Mouse (Mus musculus) layer of hippocampus, adult 2 months (tissue): ENCODE results near the gene Gdpgp1. TPM values are rescaled to one million over a fixed set of nuclear protein-coding genes. Genes with fewer than 3 reads are reported as not detected.
A peak's percentile ranks its signal among the peaks of the same experiment; 100 is the strongest.

Experiments
- DNase-seq, 2 experiments: peaks; one replicate each; pipeline ENCODE4 v3.0.0; 2022; ENCODE audit warnings: low spot score in 2 of 2
- H3K27ac ChIP-seq: fragments of 200-600 bp; 2 replicates; pipeline ENCODE4 v1.8.1; 2022
- H3K4me3 ChIP-seq: fragments of 200-600 bp; 2 replicates; pipeline ENCODE4 v1.8.1; 2022; ENCODE audit warnings: mild to moderate bottlenecking
- CTCF ChIP-seq: fragments of 200-600 bp; conservative IDR thresholded peaks from 2 replicates; pipeline ENCODE4 v1.8.1; 2022; ENCODE audit warnings: antibody characterized with exemption, mild to moderate bottlenecking, moderate library complexity
- total RNA-seq, 2 experiments: library from RNA; stranded (reverse); gene quantifications; 2 replicates each; pipeline ENCODE4 v1.2.3; 2021

Gdpgp1 gene
- total RNA-seq, 2 experiments from 2014 or later = 6.1 to 6.8 TPM

GRCm38 (mm10) chr7:80214459-80214858 lies 18.2 kb upstream of the Gdpgp1 start:
- 0 out of 2 replicates have a peak overlapping the region, but pooled peaks have one; percentile 72 for H3K27ac ChIP-seq
- DNase-seq = no peak
- H3K4me3 ChIP-seq = no peak overlapping the region
- no peak for TF ChIP-seq CTCF

- peak; percentile 53 to 82 for DNase-seq
- peak overlapping the region; percentile 72; the same call in 1 of the 2 replicates for H3K27ac ChIP-seq
- H3K4me3 ChIP-seq = no peak overlapping the region
- peak; percentile 98 for TF ChIP-seq CTCF
Measured at GRCm38 (mm10) chr7:80215398-80215797, 17.3 kb upstream of the Gdpgp1 start.

- peak overlapping the region; percentile 72 for H3K27ac ChIP-seq
- TF ChIP-seq CTCF = peak; percentile 66
- H3K4me3 ChIP-seq = no peak overlapping the region
- peak; percentile 50 to 53 for DNase-seq
Measured at GRCm38 (mm10) chr7:80216566-80216965, 16.1 kb upstream of the Gdpgp1 start.

GRCm38 (mm10) chr7:80218666-80219065 lies 14.0 kb upstream of the Gdpgp1 start:
- H3K27ac ChIP-seq = no peak overlapping the region
- TF ChIP-seq CTCF = no peak
- DNase-seq = no peak
- no peak overlapping the region for H3K4me3 ChIP-seq

GRCm38 (mm10) chr7:80220237-80220797 lies 12.3 kb upstream of the Gdpgp1 start:
- no peak for DNase-seq
- H3K4me3 ChIP-seq = no peak overlapping the region
- H3K27ac ChIP-seq = no peak overlapping the region
- TF ChIP-seq CTCF = no peak

- no peak overlapping the region for H3K27ac ChIP-seq
- H3K4me3 ChIP-seq = no peak overlapping the region
- no peak for DNase-seq
- no peak for TF ChIP-seq CTCF
Measured at GRCm38 (mm10) chr7:80221179-80221750, 11.4 kb upstream of the Gdpgp1 start.

GRCm38 (mm10) chr7:80227065-80227464 lies 5.6 kb upstream of the Gdpgp1 start:
- Histone ChIP-seq H3K4me3 (no peak overlapping the region), H3K27ac (no peak overlapping the region)
- peak; percentile 41 for TF ChIP-seq CTCF
- DNase-seq = no peak

GRCm38 (mm10) chr7:80230196-80230595 lies 2.5 kb upstream of the Gdpgp1 start:
- H3K27ac ChIP-seq = no peak overlapping the region
- DNase-seq = no peak
- H3K4me3 ChIP-seq = no peak overlapping the region
- TF ChIP-seq CTCF = no peak

GRCm38 (mm10) chr7:80231971-80232488 lies 635 bp upstream of the Gdpgp1 start:
- Histone ChIP-seq H3K27ac (peak overlapping the region; percentile 63), H3K4me3 (peak overlapping the region; percentile 75)
- no peak for TF ChIP-seq CTCF
- DNase-seq = no peak

- peak overlapping the region; percentile 38; the same call in 1 of the 2 replicates for H3K4me3 ChIP-seq
- no peak for TF ChIP-seq CTCF
- no peak overlapping the region for H3K27ac ChIP-seq
Measured at GRCm38 (mm10) chr7:80233799-80234198, 1.1 kb downstream of the Gdpgp1 start.

GRCm38 (mm10) chr7:80238542-80238941 lies 5.9 kb downstream of the Gdpgp1 start:
- H3K4me3 ChIP-seq = no peak overlapping the region
- no peak for TF ChIP-seq CTCF
- no peak overlapping the region for H3K27ac ChIP-seq
- no peak for DNase-seq

More at GRCm38 (mm10) chr7:80233799-80234198, 1.1 kb downstream of the Gdpgp1 start:
- no peak for DNase-seq

- DNase-seq = no peak
- Histone ChIP-seq H3K4me3 (no peak overlapping the region), H3K27ac (no peak overlapping the region)
- no peak for TF ChIP-seq CTCF
Measured at GRCm38 (mm10) chr7:80241661-80242060, 9.0 kb downstream of the Gdpgp1 start.

GRCm38 (mm10) chr7:80244851-80245250 lies 12.2 kb downstream of the Gdpgp1 start:
- no peak overlapping the region for H3K4me3 ChIP-seq
- no peak overlapping the region for H3K27ac ChIP-seq
- no peak for DNase-seq
- TF ChIP-seq CTCF = no peak
